Mouse (Mus musculus): ENCODE measurements around the gene Gadl1.

Gadl1 gene

GRCm38 (mm10) chr9:115937915-115938314 is 28.7 kb downstream of the Gadl1 start:
- no peak for DNase-seq

DNA sequence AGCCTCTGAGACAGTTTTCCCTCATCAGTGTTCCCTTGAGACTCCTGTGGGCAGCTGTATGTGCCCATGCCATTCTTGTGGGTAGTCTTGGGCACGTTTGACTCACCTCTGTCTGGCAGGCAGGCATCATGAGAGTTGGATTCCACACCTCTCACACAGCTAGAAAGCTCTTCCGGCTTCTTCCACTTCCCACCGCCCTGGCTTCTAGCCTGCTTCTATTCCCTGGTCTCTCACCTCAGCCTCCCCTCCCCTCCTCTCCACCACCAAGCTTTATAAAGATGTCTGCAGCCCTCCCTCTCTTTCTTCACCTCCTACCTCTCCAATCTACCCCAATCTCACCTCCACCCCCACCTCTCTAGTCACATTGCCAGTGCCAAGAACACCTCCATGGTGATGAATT is 30.2 kb downstream of the Gadl1 start:
- DNase-seq: no peak

DNA sequence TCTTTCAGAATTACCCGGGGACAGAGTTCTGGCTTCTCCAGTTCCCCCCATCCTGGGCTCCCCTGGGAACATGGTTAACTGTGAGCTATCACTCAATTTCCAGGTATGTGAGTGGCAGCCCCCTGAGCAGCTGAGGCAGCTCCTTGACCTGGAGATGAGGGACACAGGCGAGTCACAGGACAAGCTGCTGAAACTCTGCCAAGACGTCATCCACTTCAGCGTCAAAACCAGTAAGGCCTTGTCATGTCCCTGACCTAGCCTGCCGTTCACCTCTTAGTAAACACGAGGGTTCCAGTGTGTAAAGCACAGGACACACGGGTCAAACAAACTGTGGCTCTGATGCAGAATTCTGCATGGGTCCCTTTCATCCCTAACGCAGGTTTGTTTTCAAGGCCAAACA is 31.9 kb downstream of the Gadl1 start:
- DNase-seq: no peak

DNA sequence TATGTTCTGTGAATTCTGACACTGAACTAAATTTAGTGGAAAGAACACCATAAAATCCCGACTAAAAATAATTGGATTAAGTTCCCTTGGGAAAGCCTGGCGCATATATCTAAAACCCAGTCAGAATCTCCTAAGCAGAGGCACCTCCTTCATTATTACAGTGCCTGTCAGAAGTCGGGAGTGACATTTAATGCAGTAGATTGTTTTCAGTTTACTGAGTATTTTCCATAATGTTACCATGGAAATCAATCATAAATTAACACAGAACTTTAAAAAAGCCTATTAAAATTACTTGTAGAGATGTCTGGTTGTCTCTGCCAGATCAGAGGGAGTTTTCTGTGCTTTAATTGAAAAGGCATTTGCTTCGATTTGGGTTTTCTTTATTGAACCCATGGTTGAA is 33.2 kb downstream of the Gadl1 start:
- no peak for DNase-seq

- no peak for DNase-seq
These were observed 33.7 kb downstream of the Gadl1 start for GRCm38 (mm10) chr9:115942989-115943388.

DNA sequence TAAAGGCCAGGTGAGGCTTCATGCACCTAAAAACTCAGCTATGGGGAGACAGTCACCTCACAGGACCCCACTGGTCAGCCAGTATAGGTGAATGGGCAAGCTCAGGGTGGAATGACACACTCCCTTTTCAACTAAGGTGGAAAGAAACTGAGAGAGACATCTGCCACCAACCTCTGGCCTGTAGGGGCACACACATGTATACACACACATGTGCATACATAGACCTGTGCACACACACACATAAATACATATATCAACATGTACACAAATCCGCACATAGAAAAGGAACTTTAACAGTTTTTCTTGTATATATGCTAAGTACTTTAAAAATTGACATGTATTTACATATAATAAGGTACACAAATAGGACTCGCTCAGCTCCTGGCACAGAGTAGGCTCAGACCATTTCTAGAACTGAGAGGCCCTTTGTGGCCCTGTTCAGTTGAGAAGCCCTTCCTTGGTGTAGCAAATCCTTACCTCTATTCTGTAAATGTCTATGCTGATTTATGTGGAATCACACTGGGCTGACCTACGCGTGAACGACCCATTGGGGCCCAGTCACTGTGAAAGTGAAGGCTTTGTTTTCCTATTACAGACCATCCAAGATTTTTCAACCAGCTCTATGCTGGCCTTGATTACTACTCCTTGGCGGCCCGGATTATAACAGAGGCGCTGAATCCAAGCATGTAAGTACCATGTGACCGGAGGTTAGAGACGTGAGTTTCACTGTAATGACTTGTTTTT is 34.5 kb downstream of the Gadl1 start:
- DNase-seq: no peak

DNA sequence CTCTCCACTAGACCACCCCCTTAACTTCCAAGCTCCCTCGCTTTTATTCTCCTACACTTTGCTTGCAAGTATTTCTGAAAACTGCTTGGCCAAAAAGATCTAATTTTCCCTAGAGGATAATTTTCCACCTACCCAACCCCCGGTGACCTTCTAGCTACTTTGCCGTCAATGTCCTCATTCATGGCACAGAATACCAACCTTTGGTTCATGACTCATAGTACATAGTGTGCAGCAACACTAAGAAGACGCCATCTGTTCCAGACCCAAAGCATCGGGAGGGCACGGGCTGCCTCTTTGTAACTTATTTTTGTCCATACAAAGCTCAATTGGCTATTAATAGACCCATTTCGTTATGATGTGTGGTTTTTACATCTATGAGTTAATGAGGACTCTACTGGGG is 55.8 kb downstream of the Gadl1 start:
- DNase-seq: no peak

- DNase-seq: no peak
These were observed 56.9 kb downstream of the Gadl1 start for GRCm38 (mm10) chr9:115966116-115966515.

- no peak for DNase-seq
These were observed 57.5 kb downstream of the Gadl1 start for GRCm38 (mm10) chr9:115966746-115967145.

GRCm38 (mm10) chr9:115967638-115968037 is 58.4 kb downstream of the Gadl1 start:
- no peak for DNase-seq

DNA sequence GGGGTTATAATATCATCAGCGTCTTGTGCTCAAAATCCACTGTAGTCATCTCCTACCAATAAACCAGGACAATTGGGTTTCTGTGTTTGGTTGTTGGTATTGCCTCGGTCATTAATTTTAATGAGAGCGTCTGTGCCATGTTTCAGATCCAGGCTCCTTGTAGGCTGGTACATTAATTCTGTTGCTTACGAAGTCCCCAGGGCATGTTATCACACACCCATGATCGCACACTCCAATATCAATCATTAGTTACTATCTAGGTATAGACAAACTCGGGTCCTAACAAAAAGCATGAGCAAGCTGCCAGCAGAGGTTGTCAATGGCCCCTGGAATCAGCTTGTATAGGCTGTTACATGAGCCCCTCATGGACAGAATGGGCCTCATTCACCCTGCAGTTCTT is 67.6 kb downstream of the Gadl1 start:
- DNase-seq: no peak

DNA sequence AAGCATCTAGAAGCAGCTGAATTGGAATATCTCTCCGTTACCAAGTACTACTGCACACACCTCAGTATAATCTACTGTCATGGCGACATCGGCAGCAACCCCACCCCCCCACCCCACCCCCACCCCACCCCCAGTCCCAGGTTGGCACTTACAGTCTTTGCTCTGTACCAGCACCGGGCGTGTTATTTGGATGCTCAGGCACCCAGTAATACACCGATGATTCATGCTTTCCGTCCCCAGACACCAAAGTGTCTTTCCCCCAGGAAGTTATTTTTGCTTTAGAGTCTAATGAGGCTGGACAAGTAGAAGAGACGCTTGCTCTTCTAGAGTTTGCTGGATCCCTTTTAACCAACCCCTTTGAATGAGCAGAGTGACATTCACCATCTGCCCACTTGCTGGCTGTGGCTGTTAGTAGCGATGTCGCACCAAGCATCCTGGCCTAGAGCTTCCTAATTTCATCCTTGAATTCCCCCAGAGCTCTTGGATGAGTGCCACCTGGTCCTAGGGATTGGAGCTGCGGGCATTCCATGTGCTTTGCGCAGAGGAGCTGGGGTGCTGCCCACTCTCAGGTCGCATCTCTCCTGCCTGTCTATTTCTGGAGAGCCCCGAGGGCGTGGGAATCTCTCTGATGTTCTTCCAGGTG is 68.5 kb downstream of the Gadl1 start:
- no peak for DNase-seq

- no peak for DNase-seq
These were observed 69.2 kb downstream of the Gadl1 start for GRCm38 (mm10) chr9:115978478-115978877.

GRCm38 (mm10) chr9:115990661-115991060 is 81.4 kb downstream of the Gadl1 start:
- peak; percentile 2 for DNase-seq

DNA sequence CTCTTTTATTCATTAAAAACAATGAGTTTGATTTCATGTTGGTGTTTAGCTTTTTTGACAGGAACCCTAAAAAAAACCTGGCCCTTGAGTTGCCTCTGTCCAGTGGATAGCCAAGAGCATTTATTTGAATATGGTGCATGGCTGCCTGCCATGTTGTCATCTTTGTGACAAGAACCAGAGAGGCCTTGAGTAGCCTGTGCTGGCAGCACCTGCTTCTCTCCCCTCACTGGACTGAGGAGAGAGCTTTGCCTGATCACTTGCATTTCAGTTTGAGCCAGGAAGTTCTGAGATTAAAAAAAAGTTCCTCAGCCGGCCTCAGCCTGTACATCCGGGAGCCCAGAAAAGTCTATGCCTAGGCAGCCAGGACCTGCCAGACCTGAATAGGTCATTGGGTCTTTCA is 85.5 kb downstream of the Gadl1 start:
- DNase-seq: no peak

DNA sequence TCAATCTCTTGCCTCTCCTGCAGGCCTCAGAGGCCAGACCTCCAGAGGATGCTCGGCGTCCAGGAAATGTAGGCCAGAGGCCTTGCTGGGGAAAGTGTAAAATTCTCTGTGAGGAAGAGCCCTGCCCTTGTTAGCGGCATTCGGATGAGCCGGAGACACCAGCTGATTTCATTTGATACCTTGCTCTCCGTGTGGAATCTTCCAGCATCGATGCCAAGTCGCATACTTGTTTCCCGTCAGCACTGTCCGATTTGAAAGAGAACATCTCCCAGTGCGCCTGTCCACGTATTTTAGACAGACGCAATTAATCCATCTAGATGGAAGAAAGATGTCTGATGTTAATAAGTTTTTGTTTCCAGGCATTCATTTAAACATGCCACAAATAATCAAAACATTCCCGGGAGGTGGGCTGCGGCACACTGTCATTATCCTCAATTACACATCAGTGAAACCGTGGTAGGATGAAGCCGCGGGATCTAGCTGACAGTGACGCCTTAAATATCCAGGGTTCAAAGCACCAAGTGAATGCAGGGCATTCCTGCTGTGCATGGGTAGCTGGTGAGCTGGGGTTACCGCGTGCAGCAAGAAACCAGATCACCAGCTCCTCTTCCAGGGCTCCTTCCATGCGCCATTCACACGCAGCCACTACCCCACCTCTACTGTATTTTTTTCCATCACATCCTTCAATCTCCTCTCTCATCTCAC is 86.8 kb downstream of the Gadl1 start:
- DNase-seq: no peak

GRCm38 (mm10) chr9:115998383-115998782 is 89.1 kb downstream of the Gadl1 start:
- DNase-seq: no peak

DNA sequence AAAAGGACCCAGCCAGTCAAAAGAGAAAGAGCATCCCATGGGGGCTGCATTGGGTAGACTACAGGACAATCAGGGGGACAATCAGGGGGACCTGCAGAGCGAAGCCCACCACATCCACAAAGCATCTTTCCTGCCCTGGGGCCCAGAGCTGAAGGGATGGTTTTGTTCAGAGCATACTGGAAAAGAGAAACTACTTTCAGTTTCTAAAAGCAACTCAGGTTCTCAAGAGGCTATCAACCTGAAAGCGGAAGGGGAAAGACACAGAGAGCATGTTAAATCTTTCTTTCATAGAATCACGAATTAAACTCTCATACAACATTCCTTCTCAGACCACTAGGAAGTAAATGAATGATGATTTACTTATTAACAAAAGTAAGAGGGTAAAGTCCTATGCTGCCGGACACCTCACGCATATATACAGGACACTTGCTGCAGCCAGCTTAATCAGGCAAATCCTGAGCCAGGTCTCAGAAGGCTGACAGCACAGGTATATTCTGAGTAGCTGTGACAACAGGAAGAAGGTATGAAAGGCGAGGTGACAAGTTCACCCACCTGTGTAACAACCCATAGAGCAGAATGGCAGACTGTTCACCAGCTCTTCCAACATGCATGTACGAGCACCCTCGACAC is 90.2 kb downstream of the Gadl1 start:
- peak; percentile 45 for DNase-seq

- DNase-seq: no peak
These were observed 104.7 kb downstream of the Gadl1 start for GRCm38 (mm10) chr9:116013911-116014310.

GRCm38 (mm10) chr9:116016221-116016620 is 107.0 kb downstream of the Gadl1 start:
- DNase-seq: no peak

GRCm38 (mm10) chr9:116017091-116017490 is 107.8 kb downstream of the Gadl1 start:
- DNase-seq: no peak

GRCm38 (mm10) chr9:116018586-116018985 is 109.3 kb downstream of the Gadl1 start:
- DNase-seq: no peak

DNA sequence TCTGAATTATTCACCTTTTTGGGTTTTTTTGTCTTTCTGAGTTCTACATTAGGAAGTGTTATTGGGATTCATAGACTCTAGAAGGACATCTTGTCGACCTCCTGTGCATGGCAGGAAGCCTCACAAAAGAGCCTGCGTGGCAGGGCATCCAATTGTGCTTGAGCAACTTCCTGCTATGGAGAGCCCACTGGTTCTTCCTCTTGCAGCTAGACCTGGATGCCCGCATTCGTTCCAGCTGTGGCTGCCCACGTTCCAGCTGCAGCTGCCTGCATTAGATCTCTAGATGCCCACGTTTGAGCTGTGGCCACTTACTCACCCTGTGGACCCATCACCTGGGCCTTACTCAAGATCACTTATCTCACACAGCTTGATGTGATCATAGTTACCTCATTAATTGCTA is 116.1 kb downstream of the Gadl1 start:
- DNase-seq: no peak

DNA sequence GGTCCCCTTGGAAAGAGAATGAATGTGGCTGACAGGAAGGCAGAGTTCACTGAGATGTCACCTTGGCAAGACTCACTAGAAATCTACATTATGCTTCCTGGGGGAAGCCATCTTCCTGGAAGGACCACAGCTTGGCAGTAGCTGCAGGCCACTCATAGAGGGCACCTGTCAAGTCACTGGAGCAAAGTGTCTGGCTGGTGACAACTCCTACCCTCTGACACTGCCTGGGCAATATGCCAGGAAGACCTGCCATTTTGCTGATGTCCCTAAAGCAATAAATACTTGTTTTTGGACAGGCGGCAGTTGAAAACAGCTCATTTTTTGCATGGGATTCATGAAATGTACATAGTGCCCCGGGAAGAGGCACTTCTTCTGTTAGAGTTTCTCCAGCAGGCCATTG is 119.8 kb downstream of the Gadl1 start:
- no peak for DNase-seq
